Mouse (Mus musculus) left cerebral cortex, postnatal 25 days (tissue): ENCODE data around the gene Med24. TPM values are rescaled to one million over a fixed set of nuclear protein-coding genes. Genes with fewer than 3 reads are reported as not detected.
"Not testable (repeated sequence)": the region's sequence is repeated elsewhere in the genome, so short reads cannot be mapped to it uniquely, and the experiment has no call there.

Experiments used
- DNase-seq, 2 experiments: peaks; one replicate each; pipeline ENCODE4 v3.0.0; 2022; ENCODE audit warnings: low spot score in 2 of 2, mixed read lengths in 1 of 2
- intact Hi-C: fragments of 180-260 bp; cut with DNase I; formaldehyde crosslinking; loops from one replicate; pipeline ENCODE4 v1.15.1; 2025
- total RNA-seq, 2 experiments: library from RNA; stranded (reverse); gene quantifications; 2 replicates each; pipeline ENCODE4 v1.2.3; 2021

Med24 gene
- total RNA-seq, 2 experiments from 2014 or later = 116 to 131 TPM

DNA sequence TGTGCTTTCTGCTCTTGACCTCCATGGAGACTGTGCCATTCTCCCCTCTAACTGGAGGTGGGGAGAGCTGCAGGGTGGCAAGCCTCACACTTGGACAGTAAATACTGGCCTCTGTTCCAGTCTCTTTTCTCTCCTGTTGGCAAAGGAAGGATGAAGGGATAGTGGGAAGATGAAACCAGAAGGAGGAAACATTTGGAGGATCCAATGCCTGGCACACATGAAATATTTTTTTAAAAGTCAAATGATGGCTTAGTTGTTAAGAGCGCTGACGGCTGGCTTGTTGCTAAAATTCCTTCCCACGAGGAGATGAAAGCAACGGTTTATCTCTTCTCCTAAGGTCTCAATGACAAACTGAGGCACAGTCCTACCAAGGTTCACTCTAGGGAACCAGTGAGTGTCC lies 5.9 kb upstream of the Med24 start:
- peak in 1 of 2 experiments; percentile 78 for DNase-seq
- intact Hi-C loops = no loop called here

DNA sequence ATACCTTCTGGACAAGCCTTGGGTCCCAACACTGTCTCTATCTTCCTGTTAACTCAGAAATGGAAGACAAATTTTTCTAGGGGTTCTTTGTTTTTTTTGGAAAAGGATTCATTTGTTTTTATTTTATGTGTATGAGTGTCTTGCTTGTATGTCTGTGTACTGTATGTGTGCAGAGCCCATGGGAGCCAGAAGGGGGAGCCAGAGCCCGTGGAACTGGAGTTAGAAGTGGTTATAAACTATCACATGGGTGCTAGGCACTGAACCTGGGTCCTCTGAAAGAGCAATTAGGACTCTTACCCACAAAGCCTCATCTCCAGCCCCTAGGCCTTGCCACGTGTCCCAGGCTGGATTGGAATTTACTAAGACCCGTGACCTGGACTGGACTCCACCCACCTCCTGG lies 4.8 kb upstream of the Med24 start:
- DNase-seq = no peak
- intact Hi-C loops = no loop called here

DNA sequence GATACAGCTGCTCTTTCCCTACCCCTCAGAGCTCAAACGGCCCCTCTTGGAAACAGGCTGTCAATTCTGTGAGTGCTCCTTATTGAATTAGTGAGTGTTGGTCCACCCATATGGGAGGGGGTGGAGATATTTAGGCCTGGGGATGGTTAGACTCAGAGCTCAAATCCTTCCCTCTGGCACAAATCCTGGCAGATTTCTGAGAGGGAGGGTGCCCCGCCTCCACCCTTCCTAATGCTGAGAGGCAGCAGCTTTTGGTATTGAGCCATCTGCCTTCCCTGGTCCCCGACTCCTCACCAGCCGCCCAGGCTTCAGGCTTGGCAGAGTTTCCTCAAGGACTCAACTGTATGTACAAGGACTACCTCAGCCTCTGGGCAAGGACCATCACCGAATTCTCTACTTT lies 1.9 kb upstream of the Med24 start:
- intact Hi-C loops = no loop called here
- peak; percentile 81 to 96 for DNase-seq

DNA sequence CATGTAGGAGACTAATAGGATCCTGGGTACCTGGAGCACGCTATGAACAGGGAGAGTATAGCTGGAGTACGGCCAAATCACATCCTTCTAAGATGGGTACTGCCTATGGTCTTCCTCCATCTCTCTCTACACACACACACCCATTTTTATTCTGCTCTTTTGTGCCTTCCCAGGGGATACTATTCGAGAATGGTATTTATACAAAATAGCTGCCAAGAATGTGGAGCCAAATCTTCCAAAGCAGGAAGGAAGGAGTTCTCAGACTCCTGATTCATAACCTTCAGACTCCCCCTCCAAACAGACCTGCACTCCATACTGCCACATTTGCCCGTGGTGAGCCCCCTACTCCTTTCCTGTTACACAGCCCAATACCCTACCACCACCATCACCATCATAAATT lies 1.5 kb upstream of the Med24 start:
- intact Hi-C loops = no loop called here
- peak in 1 of 2 experiments; percentile 43 for DNase-seq

DNA sequence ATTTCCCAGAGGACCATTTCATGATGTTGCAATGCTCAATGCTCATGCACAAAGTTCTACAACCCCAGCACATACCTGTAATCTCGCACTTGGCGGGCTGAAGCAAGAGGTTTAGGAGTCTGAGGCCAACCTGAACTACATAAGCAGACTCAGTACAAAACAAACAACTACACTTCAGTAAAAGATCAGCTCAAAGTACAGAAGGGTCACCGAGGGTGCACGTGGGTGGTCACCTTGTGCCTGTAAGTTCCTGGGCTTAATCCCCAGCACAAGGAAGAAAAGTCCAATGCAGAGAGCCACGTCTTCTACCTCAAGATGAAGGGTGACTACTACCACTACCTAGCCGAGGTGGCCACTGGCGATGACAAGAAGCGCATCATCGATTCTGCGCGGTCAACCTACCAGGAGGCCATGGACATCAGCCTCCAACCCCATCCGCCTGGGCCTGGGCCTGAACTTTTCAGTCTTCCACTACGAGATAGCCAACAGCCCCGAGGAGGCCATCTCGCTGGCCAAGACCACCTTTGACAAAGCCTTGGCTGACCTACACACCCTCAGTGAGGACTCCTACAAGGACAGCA lies 3.2 kb downstream of the Med24 start:
- intact Hi-C loops = no loop called here
- no peak for DNase-seq

DNA sequence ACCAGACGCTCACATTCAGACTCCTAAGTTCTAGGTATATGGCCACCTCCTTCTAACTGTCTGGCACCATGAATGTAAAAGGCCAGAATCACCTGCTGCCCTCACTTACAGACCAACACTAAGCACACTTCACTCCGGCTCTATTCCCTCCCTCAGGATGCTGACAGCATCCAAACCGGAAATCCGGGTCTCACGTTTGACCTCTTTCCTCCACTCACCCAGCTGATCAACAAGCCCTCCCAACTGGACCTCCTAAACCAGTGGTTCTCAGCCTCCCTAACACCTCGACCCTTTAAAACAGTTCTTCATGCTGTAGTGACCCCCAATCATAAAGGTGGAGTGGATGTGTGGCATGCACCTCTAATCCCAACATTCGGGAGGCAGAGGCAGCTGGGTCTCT lies 6.1 kb downstream of the Med24 start:
- intact Hi-C loops = no loop called here
- no peak for DNase-seq

DNA sequence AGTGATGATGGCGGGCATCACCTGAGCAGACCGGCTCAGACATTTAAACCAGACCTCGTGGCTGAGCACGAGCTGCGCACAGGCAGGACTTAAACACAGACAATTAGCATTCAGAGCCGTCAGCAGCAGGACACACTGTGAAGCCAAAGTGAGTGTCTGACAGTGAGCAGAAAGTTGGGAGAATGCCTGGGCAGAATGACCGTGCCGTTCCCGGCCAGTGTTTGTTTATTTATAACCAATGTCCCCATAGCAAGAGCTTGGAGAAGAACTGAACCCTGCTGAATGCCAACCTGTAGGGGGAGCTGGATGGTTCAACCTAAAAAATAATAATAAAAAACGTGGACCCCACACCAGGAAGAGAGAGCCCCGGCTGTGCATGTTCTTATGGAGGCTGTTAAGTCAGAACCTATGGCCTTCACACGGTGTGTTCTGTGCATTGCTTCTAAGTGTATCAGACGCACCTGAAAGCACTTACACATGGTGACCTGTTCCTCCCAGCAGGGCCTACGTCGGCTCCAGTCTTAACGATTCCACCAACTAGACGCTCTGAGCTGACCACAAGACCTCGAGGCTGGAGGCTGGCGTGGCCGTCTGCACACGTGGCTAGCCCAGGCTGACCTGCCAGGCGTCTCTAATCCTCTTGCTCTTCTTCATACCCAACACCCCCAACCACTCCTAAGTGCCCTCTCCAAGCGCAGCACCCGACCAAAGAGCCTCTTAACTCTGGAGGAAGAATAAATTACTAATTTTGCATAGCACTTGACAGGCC lies 7.6 kb downstream of the Med24 start:
- peak; percentile 61 to 69 for DNase-seq

DNA sequence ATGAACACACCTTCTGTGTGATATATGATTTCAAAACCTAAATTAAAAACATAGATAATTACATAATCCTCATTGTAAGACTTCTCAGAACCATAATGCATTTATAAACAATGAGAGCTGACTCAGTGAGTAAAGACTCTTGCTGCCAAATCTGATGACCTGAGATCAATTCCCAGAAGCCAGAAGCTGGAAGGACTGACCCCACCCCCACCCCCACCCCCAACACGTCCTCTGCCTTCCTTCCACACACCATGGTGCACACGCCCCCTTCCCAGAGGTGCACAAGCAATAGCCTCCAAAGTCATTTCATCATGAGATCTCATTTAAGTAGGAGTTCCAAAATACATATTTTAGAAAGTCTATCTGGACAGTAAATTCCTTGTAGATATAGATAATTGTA lies 8.5 kb downstream of the Med24 start:
- intact Hi-C loops = no loop called here
- no peak for DNase-seq

More for the DNA sequence above, 7.6 kb downstream of the Med24 start:
- intact Hi-C loops = no loop called here

DNA sequence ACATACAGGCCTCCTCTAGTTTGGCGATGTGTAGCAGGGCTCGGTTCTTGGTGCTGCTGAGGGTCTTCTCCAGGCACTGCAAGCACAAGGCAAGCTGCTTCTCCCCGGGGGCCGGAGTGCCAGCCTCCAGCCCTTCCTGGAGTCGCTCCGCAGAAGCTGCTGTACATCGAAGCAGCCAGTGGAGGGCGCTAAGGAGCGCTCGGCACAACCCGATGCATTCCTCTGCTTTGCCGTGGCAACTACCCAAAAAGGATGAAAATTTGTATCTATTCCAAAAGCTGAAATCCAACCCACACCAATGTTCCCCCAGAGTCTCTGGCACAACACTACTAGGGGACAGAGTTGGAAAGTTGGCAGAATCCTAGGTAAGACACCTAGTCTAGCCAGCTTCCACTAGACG lies 11.3 kb downstream of the Med24 start:
- intact Hi-C loops = loop anchor here (2.0 kb wide), 1 partner anchor 69 kb away; no protein-coding TSS in a partner anchor
- DNase-seq = peak; percentile 87 to 92

DNA sequence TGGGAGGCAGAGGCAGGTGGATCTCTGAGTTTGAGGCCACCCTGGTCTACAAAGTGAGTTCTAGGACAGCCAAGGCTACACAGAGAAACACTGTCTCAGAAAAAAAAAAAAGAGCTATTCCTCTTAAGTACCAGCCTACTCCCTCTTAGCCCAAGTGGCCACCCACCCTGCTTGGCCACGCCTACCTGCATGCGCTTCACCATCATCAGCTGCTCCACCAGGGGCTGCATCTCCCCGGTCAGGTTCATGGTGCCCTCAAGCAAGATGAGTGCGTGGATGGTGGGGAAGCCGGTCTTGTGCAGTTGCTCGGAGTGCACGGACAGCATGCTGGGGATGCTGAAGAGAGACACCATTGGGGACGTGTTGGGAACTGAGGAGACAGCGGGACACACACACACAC lies 13.3 kb downstream of the Med24 start:
- intact Hi-C loops = no loop called here
- no peak for DNase-seq

DNA sequence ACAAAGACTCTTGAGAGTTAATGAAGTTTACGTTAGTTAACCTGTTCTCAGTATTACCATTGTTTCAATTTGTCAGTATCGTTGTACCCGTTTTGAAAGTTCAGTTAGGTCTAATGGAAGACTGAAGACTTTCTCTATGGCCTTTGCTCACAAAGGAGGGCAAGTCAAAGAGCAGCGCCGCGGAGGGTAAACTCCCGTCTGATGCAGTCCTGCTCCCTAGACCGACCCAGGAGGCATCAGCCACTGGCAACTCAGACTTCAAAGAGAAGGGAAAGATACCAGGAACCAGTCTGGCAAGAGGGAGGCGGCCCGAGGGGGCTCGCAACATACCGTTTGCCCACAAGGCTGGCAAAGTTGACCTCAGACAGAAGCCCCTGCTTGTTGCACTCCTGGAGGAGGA lies 15.5 kb downstream of the Med24 start:
- no peak for DNase-seq
- intact Hi-C loops = loop anchor here (2.0 kb wide), 1 partner anchor 49 kb away; no protein-coding TSS in a partner anchor

DNA sequence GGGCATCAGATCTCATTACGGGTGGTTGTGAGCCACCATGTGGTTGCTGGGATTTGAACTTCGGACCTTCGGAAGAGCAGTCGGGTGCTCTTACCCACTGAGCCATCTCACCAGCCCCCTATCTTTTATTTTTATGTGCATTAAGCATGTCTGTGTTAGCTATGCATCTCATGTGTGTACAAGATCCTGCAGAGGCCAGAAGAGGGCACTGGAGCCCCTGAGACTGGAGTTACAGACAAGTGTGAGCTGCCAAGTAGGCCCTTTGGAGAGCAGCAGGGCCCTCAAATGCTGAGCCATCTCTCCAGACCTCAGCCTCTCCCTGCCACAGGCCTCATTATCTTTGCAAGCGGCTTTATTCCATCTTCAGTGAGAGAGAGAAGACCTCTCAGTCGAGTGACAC lies 17.2 kb downstream of the Med24 start:
- intact Hi-C loops = loop anchor here (2.0 kb wide), 1 partner anchor 51 kb away; no protein-coding TSS in a partner anchor
- DNase-seq = not testable (repeated sequence)

DNA sequence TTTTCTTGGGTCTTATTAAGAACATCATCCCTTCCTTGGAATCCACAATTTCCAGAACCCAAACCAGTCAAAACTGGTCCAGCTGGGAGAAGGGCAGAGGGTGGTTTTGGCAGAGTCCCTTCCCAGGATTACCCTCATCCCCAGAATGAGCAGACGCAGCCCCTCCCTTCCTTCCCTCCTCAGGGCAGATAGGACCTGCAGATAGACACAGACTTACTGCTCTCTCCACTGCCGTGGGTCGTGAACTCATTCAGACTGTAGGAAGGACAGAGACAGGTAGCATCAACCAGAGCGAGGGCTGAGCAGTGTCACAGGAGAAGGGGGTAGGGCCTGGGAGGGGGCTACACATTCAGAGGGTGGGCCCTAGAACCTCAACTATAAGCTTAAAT lies 18.2 kb downstream of the Med24 start:
- intact Hi-C loops = no loop called here
- no peak for DNase-seq

DNA sequence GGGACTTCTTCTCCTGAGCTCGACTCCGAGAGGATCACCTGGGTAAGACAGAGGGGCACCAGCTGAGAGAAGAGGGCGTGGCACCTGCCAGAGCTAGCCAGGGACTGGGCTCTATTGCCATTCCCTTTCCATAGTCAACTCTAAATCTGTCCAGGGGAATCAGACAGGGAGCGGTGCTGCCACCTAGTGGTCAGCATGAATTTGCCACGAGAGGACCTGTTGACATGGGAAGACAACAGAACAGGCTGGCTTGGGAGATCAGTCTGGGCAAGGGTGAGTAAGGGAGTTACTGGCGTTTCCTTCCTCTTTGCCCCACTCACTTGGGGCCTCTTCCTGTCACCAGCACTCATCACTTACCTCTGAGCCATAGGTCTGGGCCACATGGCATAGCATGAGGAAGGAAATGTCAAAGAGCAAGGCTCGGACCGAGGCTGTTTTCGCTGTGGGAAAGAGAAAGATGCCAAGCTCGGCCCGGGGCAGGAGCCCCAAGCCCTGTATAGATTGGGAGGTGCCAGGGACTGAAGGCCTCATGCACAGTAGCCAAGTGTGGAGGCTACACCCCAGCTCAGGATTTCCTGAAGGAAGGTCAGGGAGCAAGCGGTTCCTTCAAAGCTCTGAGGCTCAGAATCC lies 18.7 kb downstream of the Med24 start:
- intact Hi-C loops = no loop called here
- peak; percentile 69 to 77 for DNase-seq

DNA sequence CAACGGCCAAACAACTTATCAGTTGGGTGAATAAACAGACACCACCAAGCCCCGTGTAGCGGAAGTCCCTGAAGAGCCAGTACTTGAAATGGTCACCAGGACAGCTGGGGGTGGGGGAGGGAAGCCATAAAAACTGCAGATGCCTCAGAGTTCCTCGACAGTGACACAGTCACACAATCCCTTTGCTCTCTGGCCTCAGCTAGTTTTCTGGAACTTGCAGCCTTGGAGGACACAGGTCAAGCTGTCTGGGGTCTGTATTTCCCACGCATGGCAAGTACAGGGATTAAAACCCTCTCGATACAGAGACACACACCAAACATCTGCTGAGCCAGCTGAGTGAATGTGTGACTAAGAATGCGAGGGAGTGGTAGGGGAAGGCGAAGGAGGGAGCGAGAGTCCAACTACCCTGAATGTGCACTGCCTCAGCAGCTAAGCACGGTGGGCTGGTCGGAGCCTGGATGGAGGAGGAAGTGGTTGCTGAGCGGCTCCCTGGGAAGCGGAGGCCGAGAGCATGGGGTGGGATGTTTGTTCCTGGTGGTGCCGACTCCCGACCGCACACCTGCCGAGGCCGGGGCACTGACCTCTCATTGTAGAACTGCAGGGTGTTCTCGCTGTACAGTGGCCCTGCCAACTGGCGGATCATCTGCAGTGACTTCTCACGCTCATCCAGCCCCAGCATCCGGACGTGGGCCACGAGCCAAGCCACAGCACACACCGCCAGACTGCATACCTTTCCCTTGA lies 20.1 kb downstream of the Med24 start:
- intact Hi-C loops = no loop called here
- DNase-seq = peak in 1 of 2 experiments; percentile 73

DNA sequence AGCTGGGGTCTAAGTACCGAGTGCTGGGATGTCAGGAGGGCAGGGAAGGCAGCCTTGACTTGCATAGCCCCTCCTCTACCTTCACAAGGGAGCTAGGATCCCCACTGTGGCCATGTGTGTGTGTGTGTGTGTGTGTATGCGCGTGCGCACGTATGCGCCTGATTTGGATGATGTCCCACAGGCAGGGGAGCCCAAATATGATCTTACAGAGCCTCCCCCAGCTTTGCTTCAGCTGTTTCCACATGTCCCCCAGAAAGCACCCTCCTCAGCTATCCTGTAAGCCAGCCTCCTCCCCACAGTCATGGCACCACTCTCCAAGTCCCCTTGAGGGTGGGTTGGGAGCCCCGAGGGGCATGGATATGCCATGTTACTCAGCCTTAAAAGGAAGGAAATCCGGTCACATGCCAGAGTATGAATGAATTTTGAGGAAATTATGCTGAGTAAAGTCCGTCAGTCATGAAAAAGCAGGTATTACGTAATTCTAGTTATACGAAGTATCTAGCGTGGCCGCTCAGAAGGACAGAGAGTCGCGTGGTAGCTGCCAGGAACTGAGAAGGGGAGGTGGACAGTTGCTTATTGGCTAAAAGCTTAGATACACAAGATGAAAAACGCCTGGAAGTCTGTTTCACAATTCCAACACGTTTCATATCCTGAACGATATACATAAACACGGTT lies 20.8 kb downstream of the Med24 start:
- no peak for DNase-seq
- intact Hi-C loops = no loop called here

DNA sequence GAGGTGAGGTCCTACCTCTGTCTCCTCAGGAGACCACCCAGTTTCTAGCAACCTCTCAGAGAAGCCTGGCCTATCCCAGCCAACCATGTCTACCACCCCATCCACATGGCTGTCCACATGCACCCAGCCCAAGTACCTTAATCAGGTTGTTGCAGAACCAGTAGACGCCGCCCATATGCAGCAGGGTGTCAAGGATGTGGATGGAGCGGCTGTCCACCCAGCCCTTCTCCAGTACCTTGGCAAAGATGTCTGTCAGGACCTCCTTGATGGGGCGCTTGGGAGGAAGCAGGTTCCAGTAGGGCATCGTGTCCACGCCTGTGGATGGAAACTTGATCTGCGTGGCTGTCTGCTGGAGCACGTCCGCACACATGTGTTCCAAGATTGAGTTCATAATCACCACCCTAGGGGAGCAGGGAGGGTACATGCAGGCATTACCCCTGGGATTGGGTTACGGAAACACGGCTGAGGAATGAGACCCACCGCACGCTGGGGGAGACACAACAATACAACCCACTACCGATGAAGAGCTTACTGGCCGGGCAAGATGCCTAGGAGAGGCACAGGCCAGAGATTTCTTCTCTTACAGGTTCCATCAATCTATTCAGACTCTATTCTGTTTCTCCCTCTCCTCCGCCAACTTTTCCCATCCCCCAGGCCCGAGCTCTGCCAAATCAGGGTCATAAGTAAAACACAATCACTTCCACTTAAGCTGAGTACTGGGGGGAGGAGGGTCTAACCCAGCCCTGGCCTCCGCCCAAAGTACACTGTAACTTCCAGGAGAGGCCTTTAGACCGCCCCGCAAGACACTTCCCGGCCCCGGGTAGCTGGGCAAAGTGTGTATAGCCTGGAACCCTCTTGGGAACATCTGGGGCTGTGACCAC lies 21.6 kb downstream of the Med24 start:
- no peak for DNase-seq
- intact Hi-C loops = no loop called here

DNA sequence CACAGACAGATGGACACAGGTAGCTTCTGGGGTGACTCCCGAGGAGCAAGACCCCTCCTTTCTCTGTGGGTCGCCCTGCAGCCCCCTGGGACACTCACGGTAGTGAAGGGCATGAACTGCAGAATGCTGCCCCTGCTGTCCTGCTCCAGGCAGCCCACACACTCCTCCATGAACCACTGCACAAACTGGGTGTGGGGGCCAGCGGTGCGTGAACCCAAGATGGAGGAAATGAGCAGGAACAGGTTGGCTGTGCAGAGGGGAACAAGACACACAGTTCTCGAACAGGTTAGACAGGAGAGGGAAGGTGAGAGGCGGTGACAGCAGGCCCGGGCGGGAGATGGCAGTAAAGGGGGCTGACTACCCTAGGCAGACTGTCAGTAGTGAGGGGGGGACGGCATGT lies 24.2 kb downstream of the Med24 start:
- DNase-seq = no peak
- intact Hi-C loops = no loop called here

DNA sequence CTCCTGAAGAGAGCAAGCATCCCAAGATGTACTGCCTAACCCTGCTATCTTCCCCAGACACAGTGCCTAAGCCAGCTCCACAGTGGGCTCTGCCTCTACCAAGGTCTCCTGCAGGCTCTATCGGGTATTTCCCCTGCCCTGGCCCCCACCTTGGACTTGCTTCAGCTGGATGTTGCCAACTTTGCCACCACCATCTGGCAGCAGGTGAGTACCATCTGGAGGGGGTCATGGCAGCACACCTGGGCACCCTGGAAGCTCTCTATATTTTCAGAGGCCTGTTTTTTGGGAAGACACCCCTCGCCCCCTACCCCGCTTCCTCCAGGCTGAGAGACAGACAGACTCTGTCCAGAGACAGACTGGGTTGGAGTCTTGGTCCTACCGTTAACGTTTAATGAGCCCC lies 26.9 kb downstream of the Med24 start:
- no peak for DNase-seq
- intact Hi-C loops = loop anchor here (5.0 kb wide), 1 partner anchor 125 kb away; no protein-coding TSS in a partner anchor
